Mouse (Mus musculus) layer of hippocampus, adult 9-11 months (tissue): Measurements from ENCODE around the gene AI661453.
"Not testable (repeated sequence)": the region's sequence is repeated elsewhere in the genome, so short reads cannot be mapped to it uniquely, and the experiment has no call there.

Source experiments
- DNase-seq: peaks from one replicate; pipeline ENCODE4 v3.0.0; 2022

AI661453 gene

GRCm38 (mm10) chr17:47436156-47436906 is at the start of gene AI661453:
TSS of gene AI661453 (plus strand) at chr17:47436615.
- DNase-seq: no peak

GRCm38 (mm10) chr17:47386649-47387048 is 49.8 kb upstream of the AI661453 start:
- DNase-seq: no peak

- DNase-seq: no peak
Measured at GRCm38 (mm10) chr17:47394223-47394869, 42.1 kb upstream of the AI661453 start.

- DNase-seq: peak; percentile 30
Measured at GRCm38 (mm10) chr17:47395376-47395913, 41.0 kb upstream of the AI661453 start.

GRCm38 (mm10) chr17:47399091-47399490 is 37.3 kb upstream of the AI661453 start:
- no peak for DNase-seq

- DNase-seq: no peak
Measured at GRCm38 (mm10) chr17:47400451-47400850, 36.0 kb upstream of the AI661453 start, which contains the start of gene Guca1a. TSS of gene Guca1a (minus strand) at chr17:47400584.

GRCm38 (mm10) chr17:47407717-47408557 is 28.5 kb upstream of the AI661453 start:
- no peak for DNase-seq

- DNase-seq: no peak
Measured at GRCm38 (mm10) chr17:47408558-47408898, 27.9 kb upstream of the AI661453 start.

GRCm38 (mm10) chr17:47409897-47410861 is 26.2 kb upstream of the AI661453 start:
- not testable (repeated sequence) for DNase-seq

- no peak for DNase-seq
Measured at GRCm38 (mm10) chr17:47420195-47420594, 16.2 kb upstream of the AI661453 start.

GRCm38 (mm10) chr17:47421566-47421965 is 14.8 kb upstream of the AI661453 start:
- DNase-seq: no peak

- not testable (repeated sequence) for DNase-seq
Measured at GRCm38 (mm10) chr17:47422616-47423015, 13.8 kb upstream of the AI661453 start.

GRCm38 (mm10) chr17:47424186-47424585 is 12.2 kb upstream of the AI661453 start:
- no peak for DNase-seq

- no peak for DNase-seq
Measured at GRCm38 (mm10) chr17:47427316-47427715, 9.1 kb upstream of the AI661453 start.

GRCm38 (mm10) chr17:47428831-47429304 is 7.5 kb upstream of the AI661453 start:
- no peak for DNase-seq

- no peak for DNase-seq
Measured at GRCm38 (mm10) chr17:47430815-47431214, 5.6 kb upstream of the AI661453 start.

GRCm38 (mm10) chr17:47436907-47437547 is 612 bp downstream of the AI661453 start, which contains the start of gene 1700001C19Rik:
TSS of gene 1700001C19Rik (minus strand) at chr17:47437376.
- no peak for DNase-seq

- DNase-seq: no peak
Measured at GRCm38 (mm10) chr17:47438611-47439010, 2.2 kb downstream of the AI661453 start.

GRCm38 (mm10) chr17:47439396-47440028 is 3.1 kb downstream of the AI661453 start:
- DNase-seq: no peak

GRCm38 (mm10) chr17:47440359-47440890 is 4.0 kb downstream of the AI661453 start:
- no peak for DNase-seq
